Mouse (Mus musculus) neural tube, embryonic 15.5 days (tissue): Measurements from ENCODE around the gene Zeb2. TPM values are rescaled to one million over a fixed set of nuclear protein-coding genes. Genes with fewer than 3 reads are reported as not detected.

Source experiments
- ATAC-seq: fragments of 200-750 bp; cut with Nextera tagmentation; 2 replicates; pipeline ENCODE4 v1.8.0; 2017; ENCODE audit warnings: mild to moderate bottlenecking, moderate TSS enrichment, moderate library complexity; ENCODE audit not compliant: low FRiP score
- H3K27ac ChIP-seq: fragments of 300-500 bp; sonication (generic); replicated peaks from 2 replicates; pipeline ENCODE4 v1.5.1; 2015; ENCODE audit warnings: mild to moderate bottlenecking, inconsistent platforms
- H3K27me3 ChIP-seq: fragments of 300-500 bp; sonication (generic); replicated peaks from 2 replicates; pipeline ENCODE4 v1.6.1; 2015; ENCODE audit warnings: inconsistent platforms
- H3K36me3 ChIP-seq: fragments of 300-500 bp; sonication (generic); 2 replicates; pipeline ENCODE4 v1.6.1; 2015; ENCODE audit warnings: inconsistent platforms
- H3K4me1 ChIP-seq: fragments of 300-500 bp; sonication (generic); 2 replicates; pipeline ENCODE4 v1.6.1; 2015; ENCODE audit warnings: inconsistent platforms
- H3K4me2 ChIP-seq: fragments of 300-500 bp; sonication (generic); 2 replicates; pipeline ENCODE4 v1.6.1; 2015; ENCODE audit warnings: inconsistent platforms, mild to moderate bottlenecking, moderate library complexity
- H3K4me3 ChIP-seq: fragments of 300-500 bp; sonication (generic); replicated peaks from 2 replicates; pipeline ENCODE4 v1.5.1; 2015; ENCODE audit warnings: mild to moderate bottlenecking, inconsistent platforms
- H3K9ac ChIP-seq: fragments of 300-500 bp; sonication (generic); replicated peaks from 2 replicates; pipeline ENCODE4 v1.6.1; 2015; ENCODE audit warnings: mild to moderate bottlenecking, inconsistent platforms
- H3K9me3 ChIP-seq: fragments of 300-500 bp; sonication (generic); replicated peaks from 2 replicates; pipeline ENCODE4 v1.6.1; 2016; ENCODE audit warnings: inconsistent platforms
- WGBS: fragments of 180-500 bp; shearing (Covaris S2); methylation state at CpG from one replicate; pipeline ENCODE4 v1.1.7; 2015; ENCODE audit warnings: mixed read lengths; 5-methylcytosine and 5-hydroxymethylcytosine counted together
- polyA plus RNA-seq: library from polyadenylated mRNA; unstranded; fragments of >200 nt; fragmentation: Nextera tagmentation; extraction: Ambion mirVana; gene quantifications from 2 replicates; pipeline ENCODE4 v1.2.1, GENCODE M21; 2015

Zeb2 gene
- polyA plus RNA-seq, 1 experiment from 2014 or later = 40.5 TPM

- 21% methylated on average over 10 of the region's 10 CpGs for WGBS
- H3K4me1 ChIP-seq = peaks cover 63% of the 10 kb centered on the region
- ATAC-seq = no peak
- H3K4me2 ChIP-seq = peak overlapping the region; percentile 84
- H3K27me3 ChIP-seq = no peaks in the 10 kb centered on the region
- H3K4me3 ChIP-seq = no peak overlapping the region
- H3K27ac ChIP-seq = peak overlapping the region; percentile 70
- H3K9ac ChIP-seq = 0 out of 2 replicates have a peak overlapping the region, but pooled peaks have one; percentile 30
- no peaks in the 10 kb centered on the region for H3K9me3 ChIP-seq
- no peaks in the 10 kb centered on the region for H3K36me3 ChIP-seq
These were observed 13.9 kb downstream of the Zeb2 start for GRCm38 (mm10) chr2:45103021-45103983.

- no peaks in the 10 kb centered on the region for H3K9me3 ChIP-seq
- H3K36me3 ChIP-seq = no peaks in the 10 kb centered on the region
- ATAC-seq = no peak
- H3K4me3 ChIP-seq = no peak overlapping the region
- no peak overlapping the region for H3K9ac ChIP-seq
- H3K4me1 ChIP-seq = peaks cover 67% of the 10 kb centered on the region
- 52% methylated on average over 8 of the region's 8 CpGs for WGBS
- H3K27me3 ChIP-seq = no peaks in the 10 kb centered on the region
- 0 out of 2 replicates have a peak overlapping the region, but pooled peaks have one; percentile 20 for H3K4me2 ChIP-seq
- H3K27ac ChIP-seq = no peak overlapping the region
These were observed 15.0 kb downstream of the Zeb2 start for GRCm38 (mm10) chr2:45102191-45102638.

GRCm38 (mm10) chr2:45101586-45101985, 15.6 kb downstream of the Zeb2 start:
- Histone ChIP-seq H3K4me3 (no peak overlapping the region), H3K9ac (0 out of 2 replicates have a peak overlapping the region, but pooled peaks have one; percentile 7), H3K27me3 (no peaks in the 10 kb centered on the region), H3K4me1 (peaks cover 73% of the 10 kb centered on the region), H3K4me2 (peak overlapping the region; percentile 20), H3K36me3 (no peaks in the 10 kb centered on the region), H3K27ac (0 out of 2 replicates have a peak overlapping the region, but pooled peaks have one; percentile 25), H3K9me3 (no peaks in the 10 kb centered on the region)
- WGBS = 58% methylated on average over 2 of the region's 2 CpGs
- ATAC-seq = no peak

- H3K4me1 ChIP-seq = peaks cover 72% of the 10 kb centered on the region
- no peak for ATAC-seq
- H3K9ac ChIP-seq = no peak overlapping the region
- 0 out of 2 replicates have a peak overlapping the region, but pooled peaks have one; percentile 1 for H3K4me2 ChIP-seq
- no peak overlapping the region for H3K4me3 ChIP-seq
- H3K27ac ChIP-seq = no peak overlapping the region; the same call in 1 of the 2 replicates
- 50% methylated on average over 4 of the region's 4 CpGs for WGBS
- H3K9me3 ChIP-seq = no peaks in the 10 kb centered on the region
- no peaks in the 10 kb centered on the region for H3K27me3 ChIP-seq
- no peaks in the 10 kb centered on the region for H3K36me3 ChIP-seq
These were observed 16.2 kb downstream of the Zeb2 start for GRCm38 (mm10) chr2:45101040-45101439.

GRCm38 (mm10) chr2:45100628-45101027, 16.6 kb downstream of the Zeb2 start:
- Histone ChIP-seq H3K27ac (no peak overlapping the region; the same call in 1 of the 2 replicates), H3K9me3 (no peaks in the 10 kb centered on the region), H3K4me1 (peaks cover 71% of the 10 kb centered on the region), H3K27me3 (no peaks in the 10 kb centered on the region), H3K4me3 (no peak overlapping the region), H3K9ac (no peak overlapping the region), H3K4me2 (0 out of 2 replicates have a peak overlapping the region, but pooled peaks have one; percentile 1), H3K36me3 (no peaks in the 10 kb centered on the region)
- no peak for ATAC-seq
- WGBS = 48% methylated on average over 7 of the region's 7 CpGs

GRCm38 (mm10) chr2:45100017-45100416, 17.2 kb downstream of the Zeb2 start:
- H3K4me1 ChIP-seq = peaks cover 65% of the 10 kb centered on the region
- no peak overlapping the region for H3K27ac ChIP-seq
- no peak overlapping the region for H3K9ac ChIP-seq
- H3K4me3 ChIP-seq = no peak overlapping the region
- no peak for ATAC-seq
- 80% methylated on average over 4 of the region's 4 CpGs for WGBS
- no peaks in the 10 kb centered on the region for H3K27me3 ChIP-seq
- no peaks in the 10 kb centered on the region for H3K9me3 ChIP-seq
- H3K36me3 ChIP-seq = no peaks in the 10 kb centered on the region
- 0 out of 2 replicates have a peak overlapping the region, but pooled peaks have one; percentile 1 for H3K4me2 ChIP-seq

- H3K27ac ChIP-seq = no peak overlapping the region
- peaks cover 60% of the 10 kb centered on the region for H3K4me1 ChIP-seq
These were observed 18.1 kb downstream of the Zeb2 start for GRCm38 (mm10) chr2:45099081-45099480.

GRCm38 (mm10) chr2:45097969-45098368, 19.2 kb downstream of the Zeb2 start:
- Histone ChIP-seq H3K27me3 (no peaks in the 10 kb centered on the region), H3K36me3 (no peaks in the 10 kb centered on the region), H3K9me3 (no peaks in the 10 kb centered on the region), H3K27ac (0 out of 2 replicates have a peak overlapping the region, but pooled peaks have one; percentile 49), H3K4me1 (peaks cover 59% of the 10 kb centered on the region), H3K9ac (no peak overlapping the region), H3K4me3 (no peak overlapping the region), H3K4me2 (peak overlapping the region; percentile 25)
- 7% methylated on average over 5 of the region's 5 CpGs for WGBS
- no peak for ATAC-seq

More at GRCm38 (mm10) chr2:45099081-45099480, 18.1 kb downstream of the Zeb2 start:
- Histone ChIP-seq H3K27me3 (no peaks in the 10 kb centered on the region), H3K36me3 (no peaks in the 10 kb centered on the region), H3K9ac (no peak overlapping the region), H3K4me3 (no peak overlapping the region), H3K9me3 (no peaks in the 10 kb centered on the region), H3K4me2 (no peak overlapping the region)
- ATAC-seq = no peak
- WGBS = 78% methylated on average over 4 of the region's 4 CpGs

GRCm38 (mm10) chr2:45096638-45097247, 20.5 kb downstream of the Zeb2 start:
- no peak for ATAC-seq
- Histone ChIP-seq H3K36me3 (no peaks in the 10 kb centered on the region), H3K9ac (0 out of 2 replicates have a peak overlapping the region, but pooled peaks have one; percentile 14), H3K4me2 (peak overlapping the region; percentile 17), H3K27me3 (no peaks in the 10 kb centered on the region), H3K27ac (peak overlapping the region; percentile 49), H3K4me3 (no peak overlapping the region), H3K4me1 (peaks cover 55% of the 10 kb centered on the region), H3K9me3 (no peaks in the 10 kb centered on the region)
- 20% methylated on average over 10 of the region's 10 CpGs for WGBS

- no peak overlapping the region for H3K4me2 ChIP-seq
- 23% methylated on average over 9 of the region's 9 CpGs for WGBS
- no peaks in the 10 kb centered on the region for H3K36me3 ChIP-seq
- no peak overlapping the region; the same call in 1 of the 2 replicates for H3K27ac ChIP-seq
- no peak overlapping the region for H3K9ac ChIP-seq
- H3K27me3 ChIP-seq = no peaks in the 10 kb centered on the region
- H3K4me3 ChIP-seq = no peak overlapping the region
- H3K4me1 ChIP-seq = peaks cover 48% of the 10 kb centered on the region
- no peak for ATAC-seq
- H3K9me3 ChIP-seq = no peaks in the 10 kb centered on the region
These were observed 21.4 kb downstream of the Zeb2 start for GRCm38 (mm10) chr2:45095825-45096224.

- H3K27ac ChIP-seq = no peak overlapping the region
- no peaks in the 10 kb centered on the region for H3K36me3 ChIP-seq
- H3K4me3 ChIP-seq = no peak overlapping the region
- WGBS = 70% methylated on average over 2 of the region's 2 CpGs
- peaks cover 39% of the 10 kb centered on the region for H3K4me1 ChIP-seq
- no peak for ATAC-seq
- no peak overlapping the region for H3K9ac ChIP-seq
- no peak overlapping the region for H3K4me2 ChIP-seq
- no peaks in the 10 kb centered on the region for H3K27me3 ChIP-seq
- no peaks in the 10 kb centered on the region for H3K9me3 ChIP-seq
These were observed 22.7 kb downstream of the Zeb2 start for GRCm38 (mm10) chr2:45094371-45094967.
